Mouse (Mus musculus) large intestine, adult 2 months (tissue): Measurements from ENCODE around the gene Hsbp1. TPM values are rescaled to one million over a fixed set of nuclear protein-coding genes. Genes with fewer than 3 reads are reported as not detected.
"Not testable (repeated sequence)": the region's sequence is repeated elsewhere in the genome, so short reads cannot be mapped to it uniquely, and the experiment has no call there.

ENCODE experiments used
- DNase-seq: peaks from one replicate; pipeline ENCODE4 v3.0.0-alpha.2; 2012; ENCODE audit warnings: low read depth, low spot score
- WGBS: fragments of 180-500 bp; shearing (Covaris S2); methylation state at CpG from one replicate; pipeline ENCODE4 v1.1.7; 2018; 5-methylcytosine and 5-hydroxymethylcytosine counted together
- polyA plus RNA-seq: library from polyadenylated mRNA; depleted of rRNA; stranded (reverse); fragments of >200 nt; gene quantifications from 2 replicates; pipeline ENCODE4 v1.2.3, GENCODE M21; 2012; rRNA removed

Gene Hsbp1
- 92.3 and 106 TPM in 2 replicates for polyA plus RNA-seq

DNA sequence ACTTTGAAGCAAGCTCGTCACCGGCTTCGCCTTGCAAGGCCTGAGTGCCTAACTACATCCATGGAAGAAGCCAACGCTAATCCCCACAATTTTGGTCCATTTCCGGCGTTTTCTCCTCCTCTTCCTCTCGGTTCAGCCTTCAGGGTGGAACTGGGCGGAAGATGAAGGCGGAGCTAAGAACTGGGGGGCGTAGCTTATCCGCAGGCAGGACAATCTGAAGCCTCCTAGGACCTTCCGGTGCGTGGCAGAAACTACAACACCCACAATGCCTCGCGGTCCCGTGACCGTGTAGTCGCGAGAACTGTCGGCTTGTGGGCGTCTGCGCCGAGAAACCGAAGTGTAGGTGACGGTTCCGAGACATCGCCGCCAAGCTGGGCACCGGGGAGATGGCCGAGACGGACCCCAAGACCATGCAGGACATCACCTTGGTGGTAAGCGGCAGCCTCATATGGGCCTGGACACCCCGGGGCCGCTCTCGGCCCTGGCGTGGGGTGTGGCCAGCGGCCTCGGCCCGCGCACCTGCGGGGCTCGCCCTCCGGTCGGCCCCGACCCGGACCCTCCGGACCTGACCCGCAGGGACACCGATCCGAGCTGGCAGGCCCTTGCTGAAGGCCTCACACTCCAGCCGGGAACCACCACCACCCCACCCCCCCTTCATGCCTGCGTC, at the start of gene Hsbp1:
Gene Hsbp1 (plus strand): TSS at position 299 of the 667 bp plus-strand sequence.
- DNase-seq, result peak; percentile 96
- 3% methylated on average over 52 of the region's 52 CpGs for WGBS

- no peak for DNase-seq
- WGBS, result 77% methylated on average over 13 of the region's 13 CpGs
Measured at GRCm38 (mm10) chr8:119295477-119295876, 48.8 kb upstream of the Hsbp1 start.

GRCm38 (mm10) chr8:119297752-119298151, 46.5 kb upstream of the Hsbp1 start:
- WGBS, result 29% methylated on average over 3 of the region's 3 CpGs
- DNase-seq, result peak; percentile 13

GRCm38 (mm10) chr8:119300335-119300734, 44.0 kb upstream of the Hsbp1 start:
- no peak for DNase-seq
- WGBS, result 86% methylated on average over 5 of the region's 5 CpGs

GRCm38 (mm10) chr8:119304196-119304595, 40.1 kb upstream of the Hsbp1 start:
- no peak for DNase-seq
- 64% methylated on average over 8 of the region's 8 CpGs for WGBS

DNA sequence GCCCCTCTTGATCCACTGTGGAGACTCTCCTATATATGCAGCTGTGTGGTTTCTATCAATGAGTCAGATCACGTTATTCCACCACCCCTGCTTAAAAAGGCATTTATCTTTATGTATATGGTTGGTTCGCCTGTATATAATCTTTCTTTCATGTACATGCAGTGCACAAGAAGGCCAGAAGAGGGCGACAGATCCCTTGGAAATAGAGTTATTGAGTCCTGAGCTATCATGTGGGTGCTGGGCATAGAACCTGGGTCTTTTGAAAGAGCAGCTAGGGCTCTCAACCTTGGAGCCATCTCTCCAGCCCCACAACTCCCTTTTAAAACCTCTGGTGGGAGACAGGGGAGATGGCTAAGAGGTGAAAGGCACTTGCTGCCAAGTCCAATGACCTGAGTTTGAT, 32.9 kb upstream of the Hsbp1 start:
- DNase-seq, result peak; percentile 6
- 21% methylated on average over 3 of the region's 3 CpGs for WGBS

DNA sequence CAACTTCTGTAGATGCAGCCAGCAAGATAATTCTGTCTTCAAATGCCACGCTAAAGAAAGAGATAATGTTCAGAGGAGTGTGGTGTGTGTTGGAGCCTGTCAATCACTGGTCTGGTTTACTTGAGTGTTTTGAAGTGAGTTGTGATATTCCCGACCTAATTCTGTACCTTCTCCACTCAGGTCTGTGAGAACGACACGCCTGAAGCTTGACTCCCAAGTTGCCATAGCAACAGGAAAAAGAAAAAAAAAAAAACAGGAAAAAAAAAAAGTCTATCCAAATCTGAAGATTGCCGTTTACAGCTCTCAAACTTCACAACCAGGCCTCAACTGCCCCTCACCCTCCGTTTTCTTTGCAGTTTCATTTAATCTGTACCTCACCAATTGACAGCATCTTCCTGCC, 21.1 kb upstream of the Hsbp1 start:
- DNase-seq, result no peak
- WGBS, result 35% methylated on average over 6 of the region's 6 CpGs

DNA sequence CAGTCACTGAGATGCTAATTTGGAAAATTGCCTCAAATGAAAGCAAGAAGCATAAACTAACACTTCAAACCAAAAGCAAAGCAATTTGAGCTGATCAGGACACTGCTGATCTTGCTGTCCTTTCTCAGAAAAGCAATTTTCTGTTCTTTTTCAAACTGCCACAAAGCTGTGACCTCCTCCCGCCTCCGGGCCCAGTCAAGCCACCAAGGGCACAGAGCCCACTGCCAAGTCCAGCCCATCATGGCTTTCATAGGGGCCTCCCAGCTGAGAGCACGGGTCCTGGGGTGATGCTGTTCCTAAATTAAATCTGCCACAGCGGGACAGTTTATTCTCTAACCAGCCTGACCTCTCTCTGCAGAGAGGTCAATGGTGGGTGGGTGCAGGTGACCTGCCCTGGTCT, 4.7 kb upstream of the Hsbp1 start:
- DNase-seq, result no peak
- WGBS, result 67% methylated on average over 4 of the region's 4 CpGs

GRCm38 (mm10) chr8:119343606-119344005, 682 bp upstream of the Hsbp1 start:
- DNase-seq, result no peak
- 85% methylated on average over 3 of the region's 3 CpGs for WGBS

DNA sequence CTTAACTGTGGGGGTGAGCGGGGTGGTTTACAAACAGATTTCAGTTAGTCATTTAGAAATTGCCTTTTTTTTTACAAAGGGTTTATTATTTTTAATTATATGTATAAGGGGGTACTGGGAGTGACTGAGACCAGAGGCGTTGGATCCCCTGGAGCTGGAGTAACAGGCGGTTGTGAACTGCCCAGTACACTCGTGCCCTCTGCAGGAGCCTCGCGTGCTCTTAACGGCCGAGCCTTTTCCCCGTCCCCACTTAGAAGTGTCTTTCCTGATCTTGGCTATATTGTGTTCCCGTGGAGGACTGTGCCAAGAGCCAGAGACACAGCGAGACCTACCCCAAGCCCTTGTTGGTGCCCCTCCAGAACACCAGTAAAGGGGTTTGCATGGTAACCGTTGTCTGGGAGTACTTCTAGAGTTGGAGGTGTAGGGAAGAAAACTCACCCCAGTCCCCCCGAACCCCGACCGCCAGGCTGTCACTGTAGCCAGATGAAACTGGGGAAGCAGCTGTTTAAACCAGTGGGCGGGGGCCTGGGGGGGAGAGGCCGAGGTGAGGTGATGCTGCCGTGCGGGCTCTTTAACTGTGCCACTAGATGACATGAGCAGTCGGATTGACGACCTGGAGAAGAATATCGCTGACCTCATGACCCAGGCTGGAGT, 868 bp downstream of the Hsbp1 start:
- no peak for DNase-seq
- 41% methylated on average over 22 of the region's 22 CpGs for WGBS

GRCm38 (mm10) chr8:119345683-119346075, 1.4 kb downstream of the Hsbp1 start:
- no peak for DNase-seq
- 88% methylated on average over 15 of the region's 15 CpGs for WGBS

DNA sequence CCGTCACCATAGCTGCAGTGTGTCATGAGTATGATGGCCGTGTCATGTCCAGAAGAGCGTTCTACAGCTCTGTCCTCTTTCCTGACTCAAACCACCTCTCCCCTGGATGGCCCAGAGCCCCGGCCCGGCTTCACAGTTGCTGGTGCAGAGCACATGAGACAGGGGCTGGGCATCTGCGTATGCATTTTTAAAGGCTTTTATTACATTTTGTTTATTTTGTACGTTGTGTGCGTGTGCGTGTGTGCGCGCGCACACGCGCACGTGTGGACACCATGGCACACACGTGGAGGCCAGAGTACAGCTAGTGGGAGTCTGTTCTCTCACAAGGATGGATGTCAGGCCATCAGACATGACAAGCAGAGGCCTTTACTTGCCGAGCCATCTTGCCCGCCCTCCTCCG, 7.4 kb downstream of the Hsbp1 start:
- 94% methylated on average over 19 of the region's 19 CpGs for WGBS
- no peak for DNase-seq

GRCm38 (mm10) chr8:119352977-119353658, 8.8 kb downstream of the Hsbp1 start:
- 70% methylated on average over 10 of the region's 10 CpGs for WGBS
- DNase-seq, result no peak

DNA sequence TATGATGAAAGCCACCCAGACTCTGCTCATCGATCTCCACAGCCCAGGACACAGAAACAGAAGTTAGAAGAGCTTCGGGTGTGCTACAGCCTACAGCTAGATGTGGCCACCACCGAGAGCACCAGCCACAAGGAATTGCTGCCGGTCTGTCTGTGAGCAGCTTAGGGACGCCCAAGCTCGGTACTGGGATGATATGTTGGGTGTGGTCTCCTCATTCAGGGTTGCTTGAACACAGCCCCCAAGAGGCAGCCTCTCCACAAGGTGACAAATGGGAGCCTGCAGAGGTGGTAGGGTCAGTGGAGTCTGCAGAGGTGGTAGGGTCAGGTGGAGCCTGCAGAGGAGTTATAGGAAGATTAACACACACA, 9.4 kb downstream of the Hsbp1 start:
- DNase-seq, result no peak
- WGBS, result 79% methylated on average over 6 of the region's 6 CpGs

DNA sequence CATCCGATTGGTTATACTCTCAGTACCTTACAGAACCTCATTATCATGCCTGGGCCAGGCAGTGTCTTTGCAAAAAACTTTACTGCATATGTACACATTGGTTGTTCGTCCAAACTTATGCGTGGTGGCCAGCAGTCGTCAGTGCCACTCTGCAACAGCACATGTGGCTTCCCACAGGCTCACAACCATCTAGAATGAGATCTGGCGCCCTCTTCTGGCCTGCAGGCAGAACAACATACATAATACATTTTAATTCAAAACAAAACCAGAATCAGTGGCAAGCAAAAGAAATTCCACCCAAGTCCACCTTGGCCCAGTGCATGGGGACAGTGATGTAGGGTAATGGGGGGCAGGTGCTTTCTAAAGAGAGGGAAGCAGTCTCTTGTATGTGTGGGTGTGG, 12.3 kb downstream of the Hsbp1 start:
- DNase-seq, result not testable (repeated sequence)
- 54% methylated on average over 5 of the region's 5 CpGs for WGBS

- DNase-seq, result no peak
- 84% methylated on average over 7 of the region's 7 CpGs for WGBS
Measured at GRCm38 (mm10) chr8:119358175-119358574, 13.9 kb downstream of the Hsbp1 start.

DNA sequence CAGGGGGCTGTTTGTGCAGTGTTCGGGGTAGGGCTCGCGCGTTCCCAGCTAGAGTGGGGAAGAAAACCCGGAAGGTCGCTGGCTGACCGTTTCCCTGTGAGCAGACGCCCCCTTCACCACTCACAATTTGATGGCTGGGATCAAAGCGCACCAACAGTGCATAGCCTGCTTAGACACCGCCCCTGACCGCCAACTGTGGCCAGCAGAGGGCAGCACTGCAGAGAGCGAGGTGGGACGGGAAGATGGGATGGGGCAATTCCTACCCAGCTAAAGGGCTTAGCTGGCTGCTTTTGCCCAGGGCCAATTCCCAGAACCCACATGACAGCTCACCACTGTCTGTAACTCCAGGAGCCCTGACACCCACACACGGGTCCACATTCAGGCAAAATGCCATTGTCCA, 14.5 kb downstream of the Hsbp1 start:
- DNase-seq, result no peak
- 44% methylated on average over 14 of the region's 14 CpGs for WGBS

GRCm38 (mm10) chr8:119360686-119361295, 16.5 kb downstream of the Hsbp1 start:
- 27% methylated on average over 8 of the region's 8 CpGs for WGBS
- DNase-seq, result no peak

DNA sequence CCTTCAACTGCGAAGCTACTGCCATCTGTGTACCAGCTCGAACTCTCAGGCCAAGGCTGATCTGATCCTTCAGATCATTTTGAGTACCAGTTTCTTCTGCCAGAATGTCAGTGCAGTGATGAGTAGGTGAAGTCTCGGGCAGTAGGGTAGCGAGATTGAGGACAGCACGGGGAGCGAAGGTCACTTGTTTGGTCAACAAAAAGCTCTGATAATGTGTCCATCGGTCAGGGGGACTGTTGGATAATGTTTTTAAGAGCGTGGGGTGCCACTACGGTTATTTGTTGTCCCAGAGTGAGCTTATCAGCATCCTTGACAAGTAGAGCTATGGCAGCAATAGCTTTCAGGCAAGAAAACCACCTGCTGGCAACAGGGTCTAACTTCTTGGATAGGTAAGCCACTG, 30.4 kb downstream of the Hsbp1 start:
- not testable (repeated sequence) for DNase-seq
- 80% methylated on average over 9 of the region's 9 CpGs for WGBS

DNA sequence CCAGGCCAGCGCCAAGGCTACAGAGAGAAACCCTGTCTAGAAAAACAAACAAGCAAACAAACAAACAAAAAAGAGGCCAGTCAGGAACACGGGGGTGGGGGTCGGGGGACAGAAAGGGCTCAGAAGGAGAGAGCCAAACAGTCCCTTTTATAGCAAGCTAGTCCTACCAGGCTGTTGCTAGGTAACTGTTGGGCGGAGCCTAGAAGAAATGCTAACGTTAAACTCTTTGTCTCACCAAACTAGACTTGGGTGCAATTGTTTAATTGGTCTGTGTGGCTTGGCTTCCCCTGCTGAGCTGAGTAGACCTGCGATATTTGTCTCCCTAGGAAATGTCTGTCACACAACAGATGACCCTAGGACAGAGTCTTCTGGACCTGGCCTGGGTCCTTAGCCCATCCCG, 34.2 kb downstream of the Hsbp1 start:
- DNase-seq, result no peak
- 59% methylated on average over 7 of the region's 7 CpGs for WGBS

DNA sequence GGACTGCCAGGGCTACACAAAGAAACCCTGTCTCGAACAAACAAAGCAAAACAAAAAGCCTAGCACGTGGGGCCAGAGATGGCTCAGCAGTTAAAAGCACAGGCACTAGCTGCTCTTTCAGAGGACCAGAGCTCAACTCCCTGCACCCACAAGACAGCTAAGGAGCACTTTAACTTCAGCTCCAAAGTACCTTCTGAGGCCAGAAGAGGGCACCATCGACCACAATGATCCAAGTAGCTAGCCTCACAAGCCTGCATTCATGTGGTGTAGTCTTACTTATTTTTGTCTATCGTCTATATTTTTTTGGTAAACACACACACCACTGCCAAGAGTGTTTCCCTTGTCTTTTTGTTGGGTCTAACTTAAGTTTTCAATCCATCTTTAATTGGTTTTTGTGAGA, 36.3 kb downstream of the Hsbp1 start:
- 25% methylated on average over 4 of the region's 4 CpGs for WGBS
- DNase-seq, result no peak
